Mouse (Mus musculus) lung, embryonic 14.5 days (tissue): ENCODE measurements at regions not wholly inside any gene's neighbourhood (a gene's known extent, or its start where the extent isn't known, plus 50 kb on each side); places are given as distances from the start of the nearest gene placed in this dataset.
"Not testable (repeated sequence)": the region's sequence is repeated elsewhere in the genome, so short reads cannot be mapped to it uniquely, and the experiment has no call there.

ENCODE experiments used
- ATAC-seq: fragments of 200-750 bp; cut with Nextera tagmentation; 2 replicates; pipeline ENCODE4 v1.8.0; 2017; ENCODE audit warnings: mild to moderate bottlenecking, moderate TSS enrichment, moderate library complexity; ENCODE audit not compliant: insufficient read depth
- DNase-seq: peaks from one replicate; pipeline ENCODE4 v3.0.0-alpha.2; 2015
- H3K27ac ChIP-seq: fragments of 300-500 bp; sonication (generic); 2 replicates; pipeline ENCODE4 v1.5.1; 2014; ENCODE audit warnings: low read depth, mild to moderate bottlenecking, moderate library complexity
- H3K27me3 ChIP-seq: fragments of 300-500 bp; sonication (generic); 2 replicates; pipeline ENCODE4 v1.6.1; 2014; ENCODE audit warnings: low read length, control low read depth; ENCODE audit not compliant: insufficient read depth
- H3K36me3 ChIP-seq: fragments of 300-500 bp; sonication (generic); 2 replicates; pipeline ENCODE4 v1.6.1; 2014; ENCODE audit warnings: control low read depth; ENCODE audit not compliant: insufficient read depth
- H3K4me1 ChIP-seq: fragments of 300-500 bp; sonication (generic); 2 replicates; pipeline ENCODE4 v1.6.1; 2014; ENCODE audit warnings: antibody characterized with exemption, control low read depth; ENCODE audit not compliant: insufficient read depth
- H3K4me2 ChIP-seq: fragments of 300-500 bp; sonication (generic); 2 replicates; pipeline ENCODE4 v1.6.1; 2014; ENCODE audit warnings: mild to moderate bottlenecking
- H3K4me3 ChIP-seq: fragments of 300-500 bp; sonication (generic); 2 replicates; pipeline ENCODE4 v1.5.1; 2014; ENCODE audit warnings: low read depth, low read length
- H3K9ac ChIP-seq: fragments of 300-500 bp; sonication (generic); 2 replicates; pipeline ENCODE4 v1.6.1; 2014
- H3K9me3 ChIP-seq: fragments of 300-500 bp; sonication (generic); 2 replicates; pipeline ENCODE4 v1.6.1; 2016; ENCODE audit warnings: low read depth, low read length, control low read depth
- CTCF ChIP-seq: IDR thresholded peaks from 2 replicates; pipeline ENCODE4 v1.5.1; 2016; ENCODE audit warnings: antibody characterized with exemption, low read depth
- WGBS: fragments of 180-500 bp; shearing (Covaris S2); extraction: QIAGEN DNeasy Blood & Tissue Kit; methylation state at CpG from one replicate; pipeline ENCODE4 v1.1.7; 2014; 5-methylcytosine and 5-hydroxymethylcytosine counted together

GRCm38 (mm10) chr5:132955051-132955450, 411.9 kb upstream of the Auts2 start:
- Histone ChIP-seq H3K4me1 (no peaks in the 10 kb centered on the region), H3K4me3 (no peak overlapping the region), H3K27me3 (no peaks in the 10 kb centered on the region), H3K27ac (no peak overlapping the region), H3K9me3 (no peaks in the 10 kb centered on the region), H3K9ac (no peak overlapping the region), H3K4me2 (no peak overlapping the region), H3K36me3 (no peaks in the 10 kb centered on the region)
- WGBS: 81% methylated on average over 8 of the region's 8 CpGs
- DNase-seq: no peak
- ATAC-seq: no peak
- TF ChIP-seq CTCF: no peak

DNA sequence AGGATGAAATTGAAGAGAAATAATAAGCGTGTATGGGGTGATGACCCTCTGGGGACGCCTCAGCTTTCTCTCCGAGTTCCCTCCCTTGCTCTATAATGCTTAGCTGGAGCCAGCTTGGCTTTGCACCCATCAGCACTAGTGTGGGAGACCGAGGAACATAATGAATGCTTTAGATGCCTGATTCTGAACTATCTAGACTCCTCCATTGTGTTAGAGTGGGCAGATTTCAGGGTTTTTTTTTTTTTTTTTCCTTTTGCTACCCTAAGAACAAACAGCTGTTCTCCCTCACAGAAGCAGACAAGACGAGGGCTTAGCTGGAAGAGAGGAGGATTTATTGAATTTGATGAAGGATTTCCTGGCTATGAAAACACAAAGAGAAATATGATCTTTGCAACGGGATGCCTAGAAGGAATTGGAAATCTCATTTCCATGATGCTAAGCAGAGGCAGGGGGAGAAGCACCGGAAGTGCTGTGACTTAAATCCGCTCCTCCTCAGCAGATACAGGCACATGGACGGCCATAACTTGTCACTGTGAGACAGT, 390.4 kb upstream of the Auts2 start:
- WGBS: 41% methylated on average over 9 of the region's 9 CpGs
- peak; percentile 35 for DNase-seq
- H3K27ac ChIP-seq: no peak overlapping the region

GRCm38 (mm10) chr5:132929955-132930354, 386.8 kb upstream of the Auts2 start:
- WGBS: 88% methylated on average over 12 of the region's 12 CpGs
- not testable (repeated sequence) for DNase-seq, H3K4me2 ChIP-seq, H3K27ac ChIP-seq, H3K9me3 ChIP-seq, H3K4me1 ChIP-seq, ATAC-seq, H3K4me3 ChIP-seq, H3K36me3 ChIP-seq, H3K27me3 ChIP-seq, H3K9ac ChIP-seq

More for the DNA sequence above, 390.4 kb upstream of the Auts2 start:
- no peaks in the 10 kb centered on the region for H3K36me3 ChIP-seq
- no peaks in the 10 kb centered on the region for H3K4me1 ChIP-seq
- no peak overlapping the region for H3K4me2 ChIP-seq
- no peak for TF ChIP-seq CTCF
- H3K9me3 ChIP-seq: no peaks in the 10 kb centered on the region
- no peak overlapping the region for H3K9ac ChIP-seq
- no peak overlapping the region for H3K4me3 ChIP-seq
- no peaks in the 10 kb centered on the region for H3K27me3 ChIP-seq
- peak; percentile 62; the same call in 1 of the 2 replicates for ATAC-seq

DNA sequence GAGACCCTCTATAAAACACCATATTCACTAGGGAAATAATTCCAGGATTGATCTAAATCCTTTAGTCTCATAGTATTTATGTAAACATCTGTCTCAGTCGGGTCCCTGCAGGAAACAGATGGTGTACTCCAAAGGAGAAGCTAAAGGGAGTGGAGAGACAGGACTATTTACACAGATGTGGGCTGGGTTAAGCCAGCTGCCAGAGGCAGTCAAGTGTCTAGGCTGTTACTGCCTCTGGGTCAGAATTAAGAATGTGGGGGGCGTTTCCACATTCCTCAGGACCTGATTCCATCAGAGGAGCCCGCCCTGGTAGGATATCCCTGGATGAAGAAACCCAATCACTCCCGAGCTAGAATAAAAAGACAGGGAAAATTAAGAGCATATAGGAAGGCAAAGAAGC, 380.2 kb upstream of the Auts2 start:
- Histone ChIP-seq H3K4me2 (0 out of 2 replicates have a peak overlapping the region, but pooled peaks have one; percentile 16), H3K27me3 (no peaks in the 10 kb centered on the region), H3K9me3 (peaks cover 4% of the 10 kb centered on the region; the same call in 1 of the 2 replicates), H3K36me3 (no peaks in the 10 kb centered on the region), H3K4me1 (0 out of 2 replicates have a peak, but pooled peaks cover 3% of the 10 kb centered on the region), H3K4me3 (no peak overlapping the region), H3K9ac (no peak overlapping the region), H3K27ac (no peak overlapping the region)
- DNase-seq (peak; percentile 76), ATAC-seq (peak; percentile 98)
- 4% methylated on average over 4 of the region's 4 CpGs for WGBS
- no peak for TF ChIP-seq CTCF

DNA sequence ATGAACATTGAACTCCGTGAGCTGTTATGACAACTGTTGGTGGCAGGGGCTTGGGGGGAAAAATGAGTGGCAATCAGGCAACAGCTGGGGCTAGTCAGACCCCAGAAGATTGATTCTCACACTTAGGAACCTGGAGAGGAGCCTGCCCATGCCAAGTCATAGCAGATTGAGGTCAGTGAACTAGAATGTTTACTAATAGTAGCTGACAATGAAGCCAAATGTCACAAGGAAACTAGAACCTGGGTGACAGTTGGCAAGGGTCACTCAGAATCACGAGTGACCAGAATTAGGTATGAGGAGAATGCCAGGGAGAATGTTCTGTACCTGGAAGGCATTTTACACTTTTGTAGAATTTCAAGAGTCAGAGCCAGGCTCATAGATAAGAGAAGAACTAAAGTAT, 365.9 kb upstream of the Auts2 start:
- 37% methylated on average over 2 of the region's 2 CpGs for WGBS
- Histone ChIP-seq H3K4me2 (no peak overlapping the region), H3K4me3 (no peak overlapping the region), H3K9ac (no peak overlapping the region), H3K9me3 (no peaks in the 10 kb centered on the region), H3K36me3 (no peaks in the 10 kb centered on the region), H3K27ac (no peak overlapping the region), H3K4me1 (no peaks in the 10 kb centered on the region), H3K27me3 (no peaks in the 10 kb centered on the region)
- no peak for ATAC-seq
- TF ChIP-seq CTCF: no peak
- no peak for DNase-seq

DNA sequence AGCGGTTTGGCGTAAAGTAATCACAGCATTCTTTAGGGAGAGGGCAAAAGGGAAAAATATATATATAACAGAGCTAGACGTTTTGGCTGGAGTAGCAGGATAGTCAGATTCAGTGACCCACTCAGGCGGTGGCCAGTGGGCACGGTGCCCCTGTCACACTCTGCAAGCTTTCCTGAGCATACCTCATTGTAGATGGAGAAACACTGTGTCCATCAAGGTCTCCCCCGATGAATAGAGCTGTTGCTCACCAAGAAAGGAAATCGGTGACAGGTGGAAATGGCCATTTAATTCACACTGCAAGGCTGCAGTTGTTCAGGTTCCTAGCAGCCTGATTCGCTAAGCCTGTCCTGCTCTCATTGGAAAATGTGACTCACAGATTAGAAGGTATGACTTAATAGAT, 365.1 kb upstream of the Auts2 start:
- Histone ChIP-seq H3K9ac (no peak overlapping the region), H3K36me3 (no peaks in the 10 kb centered on the region), H3K4me3 (no peak overlapping the region), H3K9me3 (no peaks in the 10 kb centered on the region), H3K27ac (no peak overlapping the region), H3K4me2 (no peak overlapping the region), H3K27me3 (no peaks in the 10 kb centered on the region), H3K4me1 (no peaks in the 10 kb centered on the region)
- ATAC-seq (no peak), DNase-seq (no peak)
- no peak for TF ChIP-seq CTCF
- 77% methylated on average over 8 of the region's 8 CpGs for WGBS

DNA sequence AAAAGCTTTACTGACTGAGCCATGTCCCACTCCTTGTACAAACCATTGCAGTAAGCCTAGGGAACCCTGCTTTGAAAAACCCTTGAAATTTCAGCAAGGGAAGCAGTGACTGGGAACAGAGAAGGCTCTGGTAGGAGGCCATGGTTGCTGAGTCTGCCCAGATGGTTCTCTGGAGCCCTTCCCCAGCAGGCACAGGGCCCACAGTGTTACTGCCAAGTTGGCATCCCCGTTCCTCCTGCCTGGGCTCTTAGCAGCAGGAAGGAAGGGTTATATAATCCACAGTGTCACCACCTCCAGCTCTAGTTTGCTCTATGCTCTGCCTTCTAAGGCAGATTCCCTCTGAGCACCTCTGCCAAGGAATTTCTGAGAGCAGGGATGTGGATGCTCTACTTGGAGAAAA, 349.4 kb upstream of the Auts2 start:
- Histone ChIP-seq H3K27ac (no peak overlapping the region), H3K9me3 (no peaks in the 10 kb centered on the region), H3K4me2 (no peak overlapping the region), H3K36me3 (no peaks in the 10 kb centered on the region), H3K27me3 (no peaks in the 10 kb centered on the region), H3K4me1 (no peaks in the 10 kb centered on the region), H3K9ac (no peak overlapping the region), H3K4me3 (no peak overlapping the region)
- no peak for ATAC-seq
- TF ChIP-seq CTCF: no peak
- no peak for DNase-seq
- WGBS: 89% methylated on average over 1 of the region's 1 CpGs

DNA sequence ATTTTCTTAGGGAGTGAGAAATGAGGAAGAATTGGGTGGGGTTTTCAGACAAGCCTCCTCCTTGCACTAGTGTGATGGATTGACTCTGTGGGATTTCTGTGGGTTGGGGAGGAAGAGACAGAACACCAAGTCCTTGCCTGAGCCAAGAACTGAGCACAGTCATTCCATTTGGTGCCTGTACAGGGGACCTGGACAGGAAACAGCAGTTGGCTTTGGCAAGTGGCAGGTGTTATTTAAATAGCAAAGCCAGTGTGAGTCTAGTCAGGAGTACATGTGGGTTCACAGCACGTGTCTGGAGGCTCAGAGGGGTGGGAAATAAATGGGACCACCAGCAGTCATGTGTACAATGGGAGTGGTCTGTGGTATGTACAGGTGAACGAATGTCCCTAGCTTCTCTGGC, 341.0 kb upstream of the Auts2 start:
- no peak overlapping the region for H3K4me2 ChIP-seq
- no peaks in the 10 kb centered on the region for H3K4me1 ChIP-seq
- no peaks in the 10 kb centered on the region for H3K9me3 ChIP-seq
- DNase-seq (no peak), ATAC-seq (no peak)
- H3K4me3 ChIP-seq: no peak overlapping the region
- H3K27me3 ChIP-seq: no peaks in the 10 kb centered on the region
- 45% methylated on average over 2 of the region's 2 CpGs for WGBS
- TF ChIP-seq CTCF: no peak
- no peak overlapping the region for H3K27ac ChIP-seq
- H3K9ac ChIP-seq: no peak overlapping the region
- no peaks in the 10 kb centered on the region for H3K36me3 ChIP-seq
